Mouse (Mus musculus): Measurements from ENCODE around the gene Gm266.

The Gm266 gene

DNA sequence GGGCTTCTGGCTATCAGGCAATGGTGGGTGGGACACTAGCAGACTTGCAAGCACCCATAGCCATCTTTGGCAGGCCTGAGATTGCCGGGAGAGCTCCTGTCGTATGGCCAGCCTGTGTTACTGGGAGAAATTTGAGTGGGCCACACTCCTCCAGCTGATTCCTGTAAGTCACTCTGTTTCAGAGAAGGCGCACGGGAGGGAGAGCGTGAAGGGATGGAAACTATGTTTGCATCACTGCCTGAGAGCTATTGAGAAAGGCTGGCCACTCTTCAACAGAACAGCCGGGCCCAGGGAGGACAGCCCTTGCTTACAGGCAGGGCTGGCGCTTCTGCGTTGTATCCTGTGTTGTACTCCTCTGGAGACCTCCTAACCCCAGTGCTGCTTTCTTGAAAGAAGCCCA, 49.0 kb downstream of the Gm266 start:
- no peak for DNase-seq (ENCODE audit: low read depth, low spot score)

DNA sequence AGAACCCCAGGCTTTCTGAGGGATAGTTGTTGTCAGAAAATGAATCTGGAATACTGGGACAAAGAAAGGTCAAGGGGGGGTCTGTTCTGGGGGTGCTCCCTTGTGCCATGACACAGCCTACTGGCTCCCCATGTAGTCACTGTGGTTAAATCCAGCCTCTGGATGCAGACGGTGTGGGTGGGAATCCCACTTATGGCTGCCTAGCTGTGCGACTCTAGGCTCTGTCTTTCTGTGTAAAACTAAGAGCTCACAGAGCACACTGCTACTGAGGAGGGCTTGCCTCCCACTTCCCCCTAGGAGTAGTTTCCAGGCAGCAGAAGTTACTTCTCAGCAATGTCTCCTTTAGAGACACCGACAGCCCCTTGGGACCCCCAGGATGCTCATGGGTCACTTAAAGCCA, 49.5 kb downstream of the Gm266 start:
- DNase-seq (ENCODE audit: low read depth, low spot score): no peak

DNA sequence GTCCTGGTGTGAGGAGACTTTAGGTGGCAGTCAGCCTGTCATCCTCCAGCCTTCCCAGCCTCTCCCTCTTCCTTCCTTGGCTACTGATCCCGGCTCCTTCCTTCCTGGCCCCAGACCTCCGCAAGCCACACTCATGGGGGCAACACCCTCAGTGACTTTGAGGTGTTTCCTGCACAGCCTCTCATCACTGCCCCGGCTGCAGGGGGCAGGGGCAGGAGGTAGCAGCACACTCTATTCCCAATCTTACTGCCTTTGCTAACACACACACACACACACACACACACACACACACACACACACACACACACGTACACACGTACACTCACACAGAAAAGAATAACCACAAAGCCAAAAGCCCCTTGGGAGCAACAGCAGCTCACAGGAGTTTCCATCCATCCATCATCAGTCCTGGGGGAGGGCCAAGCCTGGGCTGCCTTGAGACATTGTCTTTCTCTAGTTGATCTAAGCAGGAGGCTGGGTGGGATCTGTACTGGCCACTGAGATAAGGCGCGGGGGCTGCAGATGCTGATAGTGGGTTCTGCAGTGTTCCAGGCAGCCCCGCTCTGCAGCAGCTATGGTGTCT, 50.8 kb downstream of the Gm266 start:
- DNase-seq (ENCODE audit: low read depth, low spot score): no peak
